Mouse (Mus musculus) lung, adult 10 weeks (tissue): ENCODE measurements around the gene Gm11985. TPM values are rescaled to one million over a fixed set of nuclear protein-coding genes. Genes with fewer than 3 reads are reported as not detected.

Experiments
- polyA plus RNA-seq: library from polyadenylated mRNA; stranded (reverse); fragments of 350-450 nt; fragmentation: Illumina TruSeq; extraction: RNeasy Lipid Tissue Mini Kit (QIAGEN cat#74804); gene quantifications from one replicate; pipeline ENCODE4 v1.2.3, GENCODE M21; 2014; ENCODE audit warnings: low read depth, low replicate concordance; ENCODE audit not compliant: insufficient read depth

Gene Gm11985
- not detected for polyA plus RNA-seq

DNA sequence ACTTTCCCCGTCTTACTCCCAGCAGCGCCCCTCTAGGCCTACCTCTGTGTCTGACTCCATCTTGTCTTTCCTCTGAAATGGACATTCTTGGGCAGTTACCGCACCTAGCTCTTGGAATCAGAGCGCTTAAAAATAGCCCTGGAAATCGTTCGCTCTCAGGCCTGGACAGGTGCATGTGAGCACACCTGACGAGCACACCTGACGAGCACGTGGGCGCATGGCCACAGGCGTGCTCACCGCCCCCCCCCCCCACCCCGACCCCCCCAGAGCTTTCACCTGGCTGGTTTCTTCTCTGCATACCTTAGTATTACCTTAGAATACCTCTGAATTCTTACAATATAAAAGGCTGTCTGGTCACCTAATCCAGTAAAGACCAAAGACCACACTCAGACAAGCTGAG, at the start of gene Gm11985:
Gm11985 (minus strand) TSS at position 101 of the 400 bp plus-strand sequence.

DNA sequence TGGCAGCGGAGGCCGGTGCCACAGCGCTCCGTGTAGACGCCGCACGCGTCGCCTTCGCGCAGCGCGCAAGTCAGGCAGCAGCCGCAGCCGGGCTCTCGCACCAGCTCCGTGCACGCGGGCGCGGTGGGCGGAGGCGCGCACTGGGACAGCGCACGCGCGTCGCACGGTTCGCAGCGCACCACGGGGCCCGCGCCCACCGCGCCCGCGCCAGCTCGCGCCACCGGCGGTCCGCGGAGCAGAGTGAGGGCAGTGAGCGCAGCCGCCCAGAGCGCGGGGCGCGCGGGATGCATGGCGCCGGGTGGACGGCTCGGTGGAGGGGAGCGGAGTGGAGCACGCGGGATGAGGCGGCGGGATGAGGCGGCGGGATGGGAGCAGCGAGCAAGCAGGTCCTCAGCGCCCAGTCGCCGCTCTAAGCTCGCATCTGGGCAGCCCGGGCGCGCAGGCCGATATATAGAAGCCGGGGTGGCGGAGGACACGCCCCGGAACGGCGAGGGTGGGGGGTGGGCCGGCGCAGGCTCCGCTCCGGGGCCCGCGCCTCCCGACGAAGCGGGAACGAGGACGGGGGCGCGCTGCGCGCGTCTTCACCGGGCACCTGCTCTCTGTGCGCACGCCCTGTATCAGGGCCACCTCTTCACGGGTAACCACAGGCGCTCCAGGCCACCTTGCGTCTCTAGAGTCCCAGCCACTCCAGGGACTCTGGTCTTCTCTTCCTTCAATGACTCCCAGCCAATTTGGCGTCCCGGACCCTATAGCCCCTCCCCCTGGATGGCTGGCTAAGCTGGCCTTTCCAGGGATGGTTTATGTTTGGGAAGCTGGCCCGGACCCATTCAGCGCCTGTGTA, 25.4 kb upstream of the Gm11985 start, which contains the start of gene Igfbp3:
Igfbp3 (minus strand) TSS at position 423 of the 841 bp plus-strand sequence.

DNA sequence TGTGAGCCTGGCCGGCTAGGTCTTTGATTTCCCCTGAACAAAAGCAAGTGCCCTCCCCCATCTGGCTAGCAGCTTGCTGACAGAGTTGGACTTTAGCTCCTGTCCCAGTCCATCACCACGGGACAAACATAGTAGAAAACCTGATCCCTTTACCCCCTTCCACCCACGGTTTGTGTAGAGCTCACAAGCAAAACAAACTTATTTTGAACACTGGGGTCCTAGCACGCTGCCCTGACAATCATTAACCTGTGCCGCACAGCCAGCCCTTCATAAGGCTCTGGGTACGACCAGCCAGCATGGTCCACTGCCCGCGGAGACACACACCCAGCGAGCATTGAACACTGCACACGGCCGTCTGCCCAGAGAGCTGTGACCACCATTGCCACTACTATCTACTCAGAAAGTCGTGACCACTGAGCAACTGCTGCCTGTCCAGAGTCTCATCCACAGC, 9.1 kb upstream of the Gm11985 start, which contains the start of gene Igfbp1:
Igfbp1 (plus strand) TSS at position 292 of the 451 bp plus-strand sequence.

Other genes with a start within 250 kb of the Gm11985 start
- gene Adcy1, start 125.1 kb downstream of the Gm11985 start, polyA plus RNA-seq, result 0.17 TPM
- not detected for gene Igfbp1, start 9.2 kb upstream of the Gm11985 start, polyA plus RNA-seq
- gene Igfbp3, start 25.4 kb upstream of the Gm11985 start, polyA plus RNA-seq, result 80.7 TPM